Mouse (Mus musculus) embryonic facial prominence, embryonic 15.5 days (tissue): Measurements from ENCODE around the gene Lamc1. TPM values are rescaled to one million over a fixed set of nuclear protein-coding genes. Genes with fewer than 3 reads are reported as not detected.
A peak's percentile ranks its signal among the peaks of the same experiment; 100 is the strongest.
"Not testable (repeated sequence)": the region's sequence is repeated elsewhere in the genome, so short reads cannot be mapped to it uniquely, and the experiment has no call there.

Experiments
- ATAC-seq: fragments of 200-750 bp; cut with Nextera tagmentation; 2 replicates; pipeline ENCODE4 v1.8.0; 2017; ENCODE audit warnings: low read depth, moderate TSS enrichment; ENCODE audit not compliant: insufficient number of reproducible peaks, low FRiP score, low TSS enrichment
- H3K27ac ChIP-seq: fragments of 300-500 bp; sonication (generic); replicated peaks from 2 replicates; pipeline ENCODE4 v1.5.1; 2015; ENCODE audit warnings: mild to moderate bottlenecking, inconsistent platforms
- H3K27me3 ChIP-seq: fragments of 300-500 bp; sonication (generic); 2 replicates; pipeline ENCODE4 v1.6.1; 2015; ENCODE audit warnings: inconsistent platforms
- H3K36me3 ChIP-seq: fragments of 300-500 bp; sonication (generic); 2 replicates; pipeline ENCODE4 v1.6.1; 2015; ENCODE audit warnings: mild to moderate bottlenecking, inconsistent platforms
- H3K4me1 ChIP-seq: fragments of 300-500 bp; sonication (generic); 2 replicates; pipeline ENCODE4 v1.6.1; 2015; ENCODE audit warnings: inconsistent platforms
- H3K4me2 ChIP-seq: fragments of 300-500 bp; sonication (generic); replicated peaks from 2 replicates; pipeline ENCODE4 v1.6.1; 2015; ENCODE audit warnings: mild to moderate bottlenecking, inconsistent platforms
- H3K4me3 ChIP-seq: fragments of 300-500 bp; sonication (generic); replicated peaks from 2 replicates; pipeline ENCODE4 v1.5.1; 2015; ENCODE audit warnings: mild to moderate bottlenecking, inconsistent platforms
- H3K9ac ChIP-seq: fragments of 300-500 bp; sonication (generic); 2 replicates; pipeline ENCODE4 v1.6.1; 2015; ENCODE audit warnings: inconsistent platforms
- H3K9me3 ChIP-seq: fragments of 300-500 bp; sonication (generic); replicated peaks from 2 replicates; pipeline ENCODE4 v1.6.1; 2016; ENCODE audit warnings: inconsistent platforms
- WGBS: fragments of 180-500 bp; shearing (Covaris S2); methylation state at CpG from one replicate; pipeline ENCODE4 v1.1.7; 2015; 5-methylcytosine and 5-hydroxymethylcytosine counted together
- polyA plus RNA-seq: library from polyadenylated mRNA; unstranded; fragments of >200 nt; fragmentation: Nextera tagmentation; extraction: Ambion mirVana; gene quantifications from 2 replicates; pipeline ENCODE4 v1.2.1, GENCODE M21; 2015

Gene Lamc1
- polyA plus RNA-seq, 1 experiment from 2014 or later = 48.4 TPM

DNA sequence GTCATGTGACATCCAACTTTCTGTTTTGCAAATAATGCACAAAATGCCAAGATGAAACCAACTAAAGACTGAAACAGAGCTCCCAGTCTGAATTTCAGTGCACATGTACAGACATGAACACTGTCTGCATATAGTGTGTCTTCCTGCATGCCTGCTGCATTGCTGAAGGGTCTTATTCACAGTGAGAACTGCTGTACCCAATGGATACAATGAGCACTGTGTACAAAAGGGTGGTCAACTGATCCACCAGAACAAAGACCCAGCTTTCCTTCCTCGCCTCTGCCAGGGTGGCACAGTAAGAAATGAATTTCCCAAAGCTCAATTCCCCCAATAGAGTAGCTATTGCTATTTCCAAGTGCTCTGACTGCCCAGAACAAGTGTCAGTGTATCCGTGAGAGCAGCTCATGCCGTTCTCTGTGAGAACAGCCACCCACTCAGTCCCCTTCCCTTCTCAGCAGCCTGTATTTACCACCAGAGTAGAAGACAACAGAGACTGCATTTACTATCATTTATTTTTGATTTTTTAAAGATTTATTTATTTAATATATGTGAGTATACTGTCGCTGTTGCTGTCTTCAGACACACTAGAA is 34.7 kb downstream of the Lamc1 start:
- H3K4me2 ChIP-seq, H3K9me3 ChIP-seq, H3K9ac ChIP-seq, H3K27ac ChIP-seq, ATAC-seq, H3K27me3 ChIP-seq, H3K36me3 ChIP-seq, H3K4me1 ChIP-seq, H3K4me3 ChIP-seq: not testable (repeated sequence)
- 82% methylated on average over 4 of the region's 4 CpGs for WGBS

DNA sequence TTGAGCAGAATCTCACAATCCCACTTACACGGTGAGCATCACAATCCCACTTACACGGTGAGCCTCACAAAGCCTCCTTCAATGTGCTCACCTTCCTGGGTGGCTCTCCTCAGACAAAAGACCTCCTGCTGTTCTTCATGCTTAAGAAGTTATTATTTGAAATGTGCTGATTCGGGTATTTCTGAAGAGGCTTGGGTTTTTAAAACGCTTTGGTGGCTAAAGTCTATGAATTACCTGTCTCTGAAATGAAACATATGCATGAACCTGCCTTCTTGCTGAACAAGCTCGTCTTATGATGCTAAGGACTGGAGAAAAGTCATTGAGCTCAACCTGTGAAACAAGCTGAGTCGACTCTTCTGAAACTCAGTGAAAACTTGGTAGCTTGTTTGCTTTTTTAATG is 36.6 kb downstream of the Lamc1 start:
- Histone ChIP-seq H3K4me1 (peaks cover 18% of the 10 kb centered on the region), H3K36me3 (no peaks in the 10 kb centered on the region), H3K4me3 (no peak overlapping the region), H3K9me3 (no peaks in the 10 kb centered on the region), H3K27ac (0 out of 2 replicates have a peak overlapping the region, but pooled peaks have one; percentile 2), H3K9ac (no peak overlapping the region), H3K27me3 (no peaks in the 10 kb centered on the region), H3K4me2 (no peak overlapping the region)
- 62% methylated on average over 6 of the region's 6 CpGs for WGBS
- no peak for ATAC-seq

DNA sequence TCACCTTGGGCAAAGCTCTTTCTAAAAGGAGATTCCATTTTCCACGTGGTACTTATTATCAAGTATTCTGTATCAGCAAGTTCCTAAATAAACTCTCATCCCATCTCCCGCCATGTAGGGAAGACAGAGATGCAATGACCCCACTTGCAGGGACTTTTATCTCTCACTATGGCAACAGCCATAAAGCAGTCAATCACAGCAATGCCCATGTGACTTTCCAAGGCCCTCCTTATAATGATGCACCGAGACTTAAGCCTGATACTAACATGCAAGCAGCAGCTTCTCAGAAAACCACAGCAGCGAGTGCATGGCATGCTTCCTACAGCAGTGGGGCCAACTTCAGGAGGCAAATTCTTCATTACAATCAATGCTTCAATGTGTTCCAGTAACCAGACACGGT is 39.7 kb downstream of the Lamc1 start:
- no peak for ATAC-seq

DNA sequence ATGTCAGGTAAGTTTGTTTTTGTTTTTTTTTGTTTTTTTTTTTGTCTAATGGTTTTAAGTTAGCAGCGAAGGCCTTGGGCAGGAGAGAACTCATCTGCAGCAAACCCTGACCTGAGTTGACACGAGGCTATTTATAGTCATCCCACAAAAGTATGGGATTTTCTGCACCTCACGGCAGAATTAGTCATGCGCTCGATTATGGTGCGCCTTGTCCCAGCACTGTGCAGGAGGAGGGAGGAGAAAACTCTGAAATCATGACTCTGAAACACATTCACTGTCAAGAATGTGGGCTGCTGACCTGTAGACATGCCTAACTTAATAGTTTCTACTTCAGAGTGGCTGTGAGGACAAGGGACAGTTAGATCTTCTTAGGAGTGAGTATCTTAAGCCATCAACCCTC is 40.4 kb downstream of the Lamc1 start:
- 0 out of 2 replicates have a peak overlapping the region, but pooled peaks have one; percentile 12 for H3K27ac ChIP-seq

More for the DNA sequence above, 39.7 kb downstream of the Lamc1 start:
- Histone ChIP-seq H3K27me3 (no peaks in the 10 kb centered on the region), H3K36me3 (no peaks in the 10 kb centered on the region), H3K9me3 (no peaks in the 10 kb centered on the region), H3K4me3 (no peak overlapping the region), H3K4me1 (peaks cover 18% of the 10 kb centered on the region), H3K9ac (no peak overlapping the region), H3K4me2 (no peak overlapping the region), H3K27ac (no peak overlapping the region)
- 54% methylated on average over 5 of the region's 5 CpGs for WGBS

DNA sequence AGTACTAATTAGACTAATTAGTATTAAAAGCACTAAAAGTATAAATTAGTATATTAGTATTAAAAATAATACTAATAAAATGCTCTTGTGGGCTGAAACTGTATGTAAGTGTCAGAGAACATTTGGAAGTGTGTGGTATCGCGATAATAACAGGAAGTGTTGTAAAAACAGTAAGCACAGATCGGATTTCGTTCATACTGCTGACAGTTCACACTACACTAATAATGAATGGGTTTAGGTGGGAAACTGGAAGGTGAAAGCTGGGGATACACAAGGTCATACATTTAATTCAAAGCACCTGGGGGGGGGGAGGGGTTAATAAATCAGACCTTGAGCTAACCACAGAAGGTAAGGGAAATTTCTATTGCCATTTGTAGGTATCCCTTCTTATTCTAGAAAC is 41.2 kb downstream of the Lamc1 start:
- no peak overlapping the region for H3K27ac ChIP-seq
- H3K4me1 ChIP-seq = peaks cover 18% of the 10 kb centered on the region
- no peaks in the 10 kb centered on the region for H3K27me3 ChIP-seq
- no peaks in the 10 kb centered on the region for H3K36me3 ChIP-seq
- H3K9ac ChIP-seq = no peak overlapping the region
- 55% methylated on average over 4 of the region's 4 CpGs for WGBS
- no peaks in the 10 kb centered on the region for H3K9me3 ChIP-seq
- ATAC-seq = no peak
- H3K4me2 ChIP-seq = no peak overlapping the region
- H3K4me3 ChIP-seq = no peak overlapping the region

More for the DNA sequence above, 40.4 kb downstream of the Lamc1 start:
- no peak for ATAC-seq
- Histone ChIP-seq H3K9ac (no peak overlapping the region), H3K27me3 (no peaks in the 10 kb centered on the region), H3K36me3 (no peaks in the 10 kb centered on the region), H3K4me1 (peaks cover 18% of the 10 kb centered on the region), H3K4me2 (no peak overlapping the region), H3K9me3 (no peaks in the 10 kb centered on the region), H3K4me3 (no peak overlapping the region)
- WGBS = 32% methylated on average over 6 of the region's 6 CpGs

DNA sequence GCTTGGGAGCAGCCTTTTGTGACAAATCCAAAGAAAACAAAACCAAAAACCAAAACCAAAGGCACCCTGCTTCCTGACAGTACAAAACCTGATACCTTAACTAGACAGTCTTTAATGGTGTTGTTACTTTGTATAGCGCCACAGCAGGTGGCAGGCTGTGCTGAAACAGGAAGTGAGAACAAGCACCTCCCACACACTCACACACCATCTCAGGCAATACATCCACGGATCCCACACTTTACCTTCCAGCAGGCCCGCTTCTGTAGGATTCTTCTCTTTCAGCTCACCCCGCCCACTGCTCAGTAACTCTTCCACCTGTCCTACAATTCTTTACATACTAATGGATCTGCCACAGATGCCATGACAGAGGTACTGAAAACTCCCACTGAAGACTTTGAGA is 44.6 kb downstream of the Lamc1 start:
- no peak for ATAC-seq
- Histone ChIP-seq H3K4me1 (peaks cover 15% of the 10 kb centered on the region), H3K9ac (no peak overlapping the region), H3K27ac (no peak overlapping the region), H3K4me2 (no peak overlapping the region), H3K4me3 (no peak overlapping the region), H3K27me3 (no peaks in the 10 kb centered on the region), H3K36me3 (no peaks in the 10 kb centered on the region), H3K9me3 (no peaks in the 10 kb centered on the region)
- WGBS = 80% methylated on average over 4 of the region's 4 CpGs

DNA sequence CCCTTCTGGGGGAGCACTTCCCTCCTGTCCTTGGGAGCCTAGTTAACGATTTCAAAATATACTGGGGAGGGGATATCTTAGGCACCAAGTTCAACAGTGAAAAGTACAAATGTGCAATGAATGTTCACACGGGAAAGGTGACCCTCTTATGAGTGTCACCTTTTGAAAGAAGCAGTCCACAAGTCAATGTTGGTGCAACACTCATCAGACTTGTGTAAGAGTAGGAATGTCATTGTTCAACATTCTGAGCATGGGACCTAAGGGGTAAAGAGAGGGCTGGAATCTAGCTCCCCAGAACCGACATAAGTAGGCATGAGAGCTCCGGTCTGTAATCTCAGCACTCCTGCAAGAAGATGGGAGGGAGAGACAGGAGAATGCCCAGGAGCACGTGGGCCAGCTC is 45.1 kb downstream of the Lamc1 start:
- Histone ChIP-seq H3K36me3 (no peaks in the 10 kb centered on the region), H3K27me3 (no peaks in the 10 kb centered on the region), H3K4me2 (no peak overlapping the region), H3K27ac (no peak overlapping the region), H3K4me1 (peaks cover 9% of the 10 kb centered on the region), H3K9ac (no peak overlapping the region), H3K9me3 (no peaks in the 10 kb centered on the region), H3K4me3 (no peak overlapping the region)
- ATAC-seq = no peak
- WGBS = 77% methylated on average over 5 of the region's 5 CpGs

DNA sequence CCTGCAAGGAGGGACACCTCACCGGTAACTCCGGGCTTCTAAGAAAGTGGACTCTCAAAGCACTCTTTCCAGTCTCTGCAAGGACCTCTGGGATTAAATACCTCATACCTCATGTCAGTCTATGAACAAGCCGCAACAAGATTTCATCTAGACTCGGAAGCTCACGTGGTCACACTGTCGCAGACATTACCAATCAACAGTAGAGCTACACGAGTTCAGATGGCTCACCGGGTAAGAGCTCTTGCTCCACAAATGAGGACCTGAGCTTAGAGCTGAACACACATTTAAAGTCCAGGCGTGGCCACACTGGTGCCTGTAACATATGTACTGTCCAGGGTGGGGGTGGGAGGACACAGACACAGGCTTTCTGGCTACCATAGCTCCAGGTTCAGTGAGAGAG is 46.4 kb downstream of the Lamc1 start:
- no peak overlapping the region for H3K9ac ChIP-seq
- peak overlapping the region; percentile 13; the same call in 1 of the 2 replicates for H3K4me2 ChIP-seq
- WGBS = 70% methylated on average over 9 of the region's 9 CpGs
- no peaks in the 10 kb centered on the region for H3K36me3 ChIP-seq
- H3K4me1 ChIP-seq = peaks cover 4% of the 10 kb centered on the region
- no peaks in the 10 kb centered on the region for H3K9me3 ChIP-seq
- ATAC-seq = no peak
- no peaks in the 10 kb centered on the region for H3K27me3 ChIP-seq
- H3K27ac ChIP-seq = no peak overlapping the region
- 0 out of 2 replicates have a peak overlapping the region, but pooled peaks have one; percentile 10 for H3K4me3 ChIP-seq

DNA sequence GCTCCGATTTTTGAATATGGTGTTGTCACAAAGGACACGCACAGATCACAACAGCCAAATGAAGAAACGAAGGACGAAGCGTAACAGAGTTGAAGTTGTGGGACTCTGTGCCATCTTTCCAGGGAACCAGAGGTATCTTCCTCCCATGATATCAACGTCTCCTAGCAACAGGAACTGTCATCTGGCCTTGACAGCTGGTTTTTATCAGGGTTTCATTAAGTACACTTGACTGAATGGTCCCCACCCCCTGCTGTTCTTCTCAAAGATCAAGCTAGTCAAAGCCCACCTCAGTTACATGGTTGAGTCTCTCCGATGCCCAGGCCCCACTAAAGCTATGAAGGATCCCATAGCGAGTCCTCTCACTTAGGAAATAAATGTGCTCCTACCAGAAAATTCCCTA is 47.4 kb downstream of the Lamc1 start:
- no peak overlapping the region for H3K27ac ChIP-seq
- H3K9me3 ChIP-seq = no peaks in the 10 kb centered on the region
- no peaks in the 10 kb centered on the region for H3K36me3 ChIP-seq
- no peak for ATAC-seq
- H3K4me3 ChIP-seq = no peak overlapping the region
- 76% methylated on average over 8 of the region's 8 CpGs for WGBS
- H3K27me3 ChIP-seq = no peaks in the 10 kb centered on the region
- H3K9ac ChIP-seq = no peak overlapping the region
- H3K4me1 ChIP-seq = peaks cover 8% of the 10 kb centered on the region
- no peak overlapping the region for H3K4me2 ChIP-seq

DNA sequence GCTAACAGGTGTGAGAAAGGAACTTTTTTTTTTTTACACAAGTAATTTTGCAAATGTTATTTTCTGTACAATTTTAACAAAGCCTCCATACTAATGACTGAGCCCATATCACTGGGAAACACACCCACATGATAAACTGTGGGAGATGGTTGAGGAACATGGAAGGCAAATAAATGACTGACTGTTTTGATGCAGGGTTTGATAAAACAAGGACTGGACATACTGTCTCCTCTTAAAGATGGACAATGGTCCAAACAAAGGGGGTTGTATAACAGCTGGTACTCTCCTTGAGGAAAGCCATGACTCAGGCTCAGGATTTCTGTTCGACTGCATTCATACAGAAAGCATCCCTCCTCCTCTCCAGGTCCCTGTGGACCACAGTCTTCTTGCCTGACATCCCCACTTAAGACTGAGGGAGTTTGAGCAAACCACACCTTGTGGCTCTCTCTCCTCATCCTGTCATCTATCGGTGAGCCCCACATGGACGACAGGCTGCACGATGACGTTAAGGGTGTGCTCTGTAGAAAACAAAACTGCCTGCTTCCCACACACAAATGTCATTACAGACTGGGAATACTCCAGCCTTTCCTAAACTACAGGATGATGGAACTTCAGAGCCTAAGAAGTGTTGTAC is 50.1 kb downstream of the Lamc1 start:
- H3K27me3 ChIP-seq = no peaks in the 10 kb centered on the region
- no peaks in the 10 kb centered on the region for H3K9me3 ChIP-seq
- no peaks in the 10 kb centered on the region for H3K36me3 ChIP-seq
- H3K4me3 ChIP-seq = no peak overlapping the region
- WGBS = 59% methylated on average over 5 of the region's 5 CpGs
- peaks cover 8% of the 10 kb centered on the region for H3K4me1 ChIP-seq
- no peak overlapping the region for H3K4me2 ChIP-seq
- no peak for ATAC-seq
- H3K9ac ChIP-seq = no peak overlapping the region
- peak overlapping the region; percentile 55; the same call in 1 of the 2 replicates for H3K27ac ChIP-seq

DNA sequence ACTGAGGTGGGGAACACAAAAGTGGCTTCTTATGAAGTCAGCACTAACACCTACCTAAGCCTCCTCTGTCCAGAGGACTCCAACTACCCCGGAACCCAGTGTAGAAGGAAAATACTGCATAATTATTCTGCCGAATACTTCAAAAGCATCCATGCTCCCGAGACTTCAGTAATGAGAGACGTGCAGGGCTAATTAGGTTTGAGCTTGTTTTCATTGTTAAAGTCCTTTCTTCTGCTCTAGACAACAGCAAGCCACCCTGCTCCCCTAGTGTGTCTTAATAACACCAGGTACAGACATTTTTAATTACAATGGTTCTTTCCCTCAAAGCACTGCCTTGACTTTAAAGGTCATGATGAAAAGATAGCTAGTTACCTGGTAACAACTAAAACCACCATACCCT is 51.1 kb downstream of the Lamc1 start:
- Histone ChIP-seq H3K9me3 (no peaks in the 10 kb centered on the region), H3K27ac (no peak overlapping the region), H3K4me2 (no peak overlapping the region), H3K9ac (no peak overlapping the region), H3K4me3 (no peak overlapping the region), H3K27me3 (no peaks in the 10 kb centered on the region), H3K36me3 (no peaks in the 10 kb centered on the region), H3K4me1 (peaks cover 8% of the 10 kb centered on the region)
- WGBS = 33% methylated on average over 4 of the region's 4 CpGs
- no peak for ATAC-seq

DNA sequence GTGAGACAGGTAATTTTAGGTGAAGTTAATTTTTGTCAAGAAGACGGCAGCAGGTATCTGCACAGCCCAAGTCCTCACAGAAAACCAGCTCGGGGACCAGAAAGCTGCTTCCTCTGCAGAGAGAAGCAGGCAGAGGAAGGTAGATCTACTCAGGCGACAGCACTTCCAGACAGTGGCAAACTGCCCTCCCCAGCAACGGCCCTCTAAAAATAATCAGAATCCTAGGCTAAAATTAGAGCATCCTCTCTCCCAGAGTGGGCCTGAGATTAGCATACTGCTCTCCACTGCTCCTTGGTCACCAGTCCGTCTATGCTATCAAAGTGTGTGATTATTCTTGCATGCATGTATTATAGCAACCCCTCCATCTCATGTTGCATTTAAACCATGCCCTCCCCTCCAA is 52.2 kb downstream of the Lamc1 start:
- H3K27me3 ChIP-seq = no peaks in the 10 kb centered on the region
- WGBS = 63% methylated on average over 5 of the region's 5 CpGs
- no peaks in the 10 kb centered on the region for H3K36me3 ChIP-seq
- no peak overlapping the region for H3K4me3 ChIP-seq
- no peak overlapping the region for H3K27ac ChIP-seq
- H3K9me3 ChIP-seq = no peaks in the 10 kb centered on the region
- no peak overlapping the region for H3K4me2 ChIP-seq
- ATAC-seq = no peak
- H3K4me1 ChIP-seq = peaks cover 8% of the 10 kb centered on the region
- no peak overlapping the region for H3K9ac ChIP-seq
